8 mouse cellular contexts compared by ENCODE assay signal in the genomic region with DNA sequence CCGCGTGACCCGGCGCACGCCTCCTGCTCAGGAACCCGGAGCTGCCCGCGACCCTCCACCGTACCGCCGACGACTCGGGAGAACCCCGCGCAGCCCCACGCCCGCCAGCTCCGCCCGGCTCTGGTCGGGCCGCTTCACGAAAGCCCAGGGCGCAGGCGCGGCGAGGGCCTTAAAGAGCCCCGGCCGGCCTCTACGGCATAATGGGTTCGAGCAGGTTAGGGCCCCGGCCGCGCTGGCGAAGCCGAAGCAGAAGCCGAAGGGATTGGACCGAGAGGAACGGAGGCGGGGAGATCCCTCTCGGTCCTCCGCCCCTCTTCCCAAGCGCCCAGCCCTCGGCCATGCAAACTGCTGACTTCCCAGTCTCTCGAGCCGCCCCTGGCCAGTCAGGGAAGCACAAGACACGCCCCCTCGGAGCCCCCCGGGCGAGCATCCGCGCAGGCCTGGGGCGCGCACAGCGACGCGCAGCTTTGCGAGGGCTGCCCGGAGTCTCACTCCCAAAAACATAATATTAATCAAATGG. TPM values are rescaled to one million over a fixed set of nuclear protein-coding genes. Genes with fewer than 3 reads are reported as not detected.
DNase-seq lines count a peak whose midpoint lies in the region; ATAC-seq lines count a peak whose summit lies in the region.

No protein-coding gene starts in this region.

- H3K27me3 ChIP-seq in hindbrain, embryonic 14.5 days (ENCODE audit: control insufficient read depth, insufficient read depth, low read length) = no peaks in the 10 kb centered on the region

- 0 out of 2 replicates have a peak, but pooled peaks cover 4% of the 10 kb centered on the region for H3K4me1 ChIP-seq in hindbrain, embryonic 14.5 days (replicated peaks; ENCODE audit: control insufficient read depth, insufficient read depth, low read length)

- no peaks in the 10 kb centered on the region for H3K36me3 ChIP-seq in hindbrain, embryonic 14.5 days (replicated peaks; ENCODE audit: control insufficient read depth, insufficient read depth)

- H3K4me2 ChIP-seq in hindbrain, embryonic 14.5 days (replicated peaks) = peak overlapping the region; percentile 50

- peak overlapping the region; percentile 75 for H3K4me3 ChIP-seq in hindbrain, embryonic 14.5 days (replicated peaks; ENCODE audit: low read length)

- H3K27ac ChIP-seq in hindbrain, embryonic 14.5 days = peak overlapping the region; percentile 91

- H3K9me3 ChIP-seq in hindbrain, embryonic 14.5 days (ENCODE audit: control insufficient read depth, low read length) = no peaks in the 10 kb centered on the region

- peak; percentile 27 for DNase-seq in T-cell, adult 2 months (ENCODE audit: low spot score)
- peak; percentile 93 to 94 for DNase-seq in cerebellum, postnatal 25 days
- peak; percentile 69 to 70 for DNase-seq in frontal cortex, postnatal 25 days (ENCODE audit: low spot score in 2 of 2)
- DNase-seq in hindbrain, embryonic 14.5 days (ENCODE audit: low spot score) = peak; percentile 85
- peak; percentile 68 to 80 for DNase-seq in layer of hippocampus, postnatal 25 days (ENCODE audit: extremely low spot score in 1 of 2, low spot score in 1 of 2)
- DNase-seq in lung, postnatal 14 days = peak; percentile 92
- DNase-seq in retina, adult 2 months (ENCODE audit: low read depth, low spot score) = peak; percentile 65
- peak; percentile 68 for DNase-seq in thymus, postnatal 25 days

- ATAC-seq in hindbrain, embryonic 14.5 days (ENCODE audit: low FRiP score) = peak; percentile 98

- peak overlapping the region; percentile 74 for H3K9ac ChIP-seq in hindbrain, embryonic 14.5 days

- under 1% methylated on average over 49 of the region's 58 CpGs for WGBS in hindbrain, embryonic 14.5 days

RNA-seq across cellular contexts. Expression of a gene that starts 5.9 kb away (rescaled TPM):
- polyA plus RNA-seq in hindbrain, embryonic 14.5 days (2014; fragmentation: Nextera tagmentation; extraction: Ambion mirVana) = 49.1 and 53.3 TPM in 2 replicates
- total RNA-seq in layer of hippocampus, postnatal 25 days (2021) = 10 to 100 TPM; 58.8 to 65.1 TPM

RNA-seq across cellular contexts. Expression of a gene that starts 31.3 kb away (rescaled TPM):
- 52.2 and 62.2 TPM in 2 replicates for polyA plus RNA-seq in hindbrain, embryonic 14.5 days (2014; fragmentation: Nextera tagmentation; extraction: Ambion mirVana)
- 10 to 100 TPM; 70.5 to 74.2 TPM for total RNA-seq in layer of hippocampus, postnatal 25 days (2021)

RNA-seq across cellular contexts. Expression of a gene that starts 39.1 kb away (rescaled TPM):
- polyA plus RNA-seq in hindbrain, embryonic 14.5 days (2014; fragmentation: Nextera tagmentation; extraction: Ambion mirVana) = 0.12 and 0.23 TPM in 2 replicates
- total RNA-seq in layer of hippocampus, postnatal 25 days (2021) = not detected

Comparison
In these comparisons a context has a peak if more than half of its experiments do, and no peak if none do; other contexts are left out.
1. Peak in every context shown above with its lines: DNase-seq, ATAC-seq, H3K4me3 ChIP-seq and H3K27ac ChIP-seq.
2. DNase-seq: peak in every context shown above with its lines; median percentile 94 in cerebellum, postnatal 25 days; 92 in lung, postnatal 14 days; 85 in hindbrain, embryonic 14.5 days; 74 in layer of hippocampus, postnatal 25 days; 70 in frontal cortex, postnatal 25 days; 68 in thymus, postnatal 25 days; 65 in retina, adult 2 months; 27 in T-cell, adult 2 months.